Mouse (Mus musculus): Measurements from ENCODE around the gene 2900026A02Rik.

- TF ChIP-seq POLR2A (IDR thresholded peaks at IDR 0.05; ENCODE audit: insufficient read depth, low read depth, low read length) = peak; percentile 23; the same call in 1 of the 2 replicates
- TF ChIP-seq CTCF (IDR thresholded peaks at IDR 0.05) = 0 out of 2 replicates have a peak, but pooled peaks have one; percentile 18
- TF ChIP-seq EP300 (IDR thresholded peaks at IDR 0.05; ENCODE audit: insufficient read depth, low read depth, low read length) = no peak
Measured at GRCm38 (mm10) chr5:113133080-113133491, 88.0 kb downstream of the 2900026A02Rik start.

All from heart, adult 2 months (tissue).